Mouse (Mus musculus): Measurements from ENCODE around the gene Arid1a. TPM values are rescaled to one million over a fixed set of nuclear protein-coding genes. Genes with fewer than 3 reads are reported as not detected.

The Arid1a gene
- polyA plus RNA-seq, 1 experiment from 2014 or later: 7.6 TPM

GRCm38 (mm10) chr4:133750184-133750775 is 6.3 kb downstream of the Arid1a start:
- H3K4me2 ChIP-seq (ENCODE audit: low read depth, low read length): peak overlapping the region; percentile 100
- H3K4me3 ChIP-seq (ENCODE audit: low read depth, low read length): peak overlapping the region; percentile 99
- peak overlapping the region; percentile 100; the same call in 1 of the 2 replicates for H3K9ac ChIP-seq (ENCODE audit: low read depth, low read length)
- H3K36me3 ChIP-seq (ENCODE audit: control insufficient read depth, insufficient read depth): peaks cover 9% of the 10 kb centered on the region; the same call in 1 of the 2 replicates
- no peaks in the 10 kb centered on the region for H3K27me3 ChIP-seq (ENCODE audit: control insufficient read depth, insufficient read depth, low read depth, low read length)
- 24% methylated on average over 7 of the region's 7 CpGs for WGBS (ENCODE audit: insufficient replicate concordance)
- peaks cover 49% of the 10 kb centered on the region for H3K4me1 ChIP-seq (ENCODE audit: control insufficient read depth, low read depth, low read length)
- no peak overlapping the region for H3K27ac ChIP-seq (ENCODE audit: low read length)
- H3K9me3 ChIP-seq (replicated peaks; ENCODE audit: control insufficient read depth, low read length): no peaks in the 10 kb centered on the region
- no peak for ATAC-seq (ENCODE audit: low read depth)

GRCm38 (mm10) chr4:133735282-133735681 is 21.3 kb downstream of the Arid1a start:
- Histone ChIP-seq H3K27ac (ENCODE audit: low read length) (no peak overlapping the region), H3K9ac (ENCODE audit: low read depth, low read length) (no peak overlapping the region), H3K4me3 (ENCODE audit: low read depth, low read length) (no peak overlapping the region), H3K9me3 (replicated peaks; ENCODE audit: control insufficient read depth, low read length) (no peaks in the 10 kb centered on the region), H3K4me2 (ENCODE audit: low read depth, low read length) (no peak overlapping the region), H3K4me1 (ENCODE audit: control insufficient read depth, low read depth, low read length) (peaks cover 33% of the 10 kb centered on the region), H3K27me3 (ENCODE audit: control insufficient read depth, insufficient read depth, low read depth, low read length) (no peaks in the 10 kb centered on the region), H3K36me3 (ENCODE audit: control insufficient read depth, insufficient read depth) (peaks cover 9% of the 10 kb centered on the region)
- whole genome bisulfite sequencing (ENCODE audit: insufficient replicate concordance): 83% methylated on average over 3 of the region's 3 CpGs
- no peak for ATAC-seq (ENCODE audit: low read depth)

- Histone ChIP-seq H3K27ac (ENCODE audit: low read length) (peak overlapping the region; percentile 64), H3K36me3 (ENCODE audit: control insufficient read depth, insufficient read depth) (peaks cover 4% of the 10 kb centered on the region; the same call in 1 of the 2 replicates), H3K4me3 (ENCODE audit: low read depth, low read length) (no peak overlapping the region), H3K4me2 (ENCODE audit: low read depth, low read length) (peak overlapping the region; percentile 14; the same call in 1 of the 2 replicates), H3K27me3 (ENCODE audit: control insufficient read depth, insufficient read depth, low read depth, low read length) (no peaks in the 10 kb centered on the region), H3K9me3 (replicated peaks; ENCODE audit: control insufficient read depth, low read length) (no peaks in the 10 kb centered on the region), H3K4me1 (ENCODE audit: control insufficient read depth, low read depth, low read length) (peaks cover 55% of the 10 kb centered on the region), H3K9ac (ENCODE audit: low read depth, low read length) (no peak overlapping the region)
- ATAC-seq (ENCODE audit: low read depth): peak; percentile 19
Observed at GRCm38 (mm10) chr4:133730122-133730521, 26.4 kb downstream of the Arid1a start.

- no peaks in the 10 kb centered on the region for H3K27me3 ChIP-seq (ENCODE audit: control insufficient read depth, insufficient read depth, low read depth, low read length)
- H3K9ac ChIP-seq (ENCODE audit: low read depth, low read length): no peak overlapping the region
- H3K9me3 ChIP-seq (replicated peaks; ENCODE audit: control insufficient read depth, low read length): no peaks in the 10 kb centered on the region
- ATAC-seq (ENCODE audit: low read depth): peak; percentile 82
- peaks cover 4% of the 10 kb centered on the region; the same call in 1 of the 2 replicates for H3K36me3 ChIP-seq (ENCODE audit: control insufficient read depth, insufficient read depth)
- no peak overlapping the region for H3K4me3 ChIP-seq (ENCODE audit: low read depth, low read length)
- H3K4me1 ChIP-seq (ENCODE audit: control insufficient read depth, low read depth, low read length): peaks cover 59% of the 10 kb centered on the region
- H3K27ac ChIP-seq (ENCODE audit: low read length): peak overlapping the region; percentile 64
- H3K4me2 ChIP-seq (ENCODE audit: low read depth, low read length): peak overlapping the region; percentile 14; the same call in 1 of the 2 replicates
- WGBS (ENCODE audit: insufficient replicate concordance): 5% methylated on average over 16 of the region's 16 CpGs
Observed at GRCm38 (mm10) chr4:133729541-133730093, 27.0 kb downstream of the Arid1a start.

- Histone ChIP-seq H3K4me1 (ENCODE audit: control insufficient read depth, low read depth, low read length) (peaks cover 57% of the 10 kb centered on the region), H3K9me3 (replicated peaks; ENCODE audit: control insufficient read depth, low read length) (no peaks in the 10 kb centered on the region), H3K4me2 (ENCODE audit: low read depth, low read length) (no peak overlapping the region), H3K9ac (ENCODE audit: low read depth, low read length) (no peak overlapping the region), H3K4me3 (ENCODE audit: low read depth, low read length) (no peak overlapping the region), H3K27ac (ENCODE audit: low read length) (no peak overlapping the region), H3K27me3 (ENCODE audit: control insufficient read depth, insufficient read depth, low read depth, low read length) (no peaks in the 10 kb centered on the region), H3K36me3 (ENCODE audit: control insufficient read depth, insufficient read depth) (peaks cover 4% of the 10 kb centered on the region; the same call in 1 of the 2 replicates)
- 60% methylated on average over 6 of the region's 6 CpGs for WGBS (ENCODE audit: insufficient replicate concordance)
- ATAC-seq (ENCODE audit: low read depth): no peak
Observed at GRCm38 (mm10) chr4:133729007-133729406, 27.6 kb downstream of the Arid1a start.

GRCm38 (mm10) chr4:133728256-133728655 is 28.3 kb downstream of the Arid1a start:
- H3K4me2 ChIP-seq (ENCODE audit: low read depth, low read length): no peak overlapping the region

GRCm38 (mm10) chr4:133725706-133726105 is 30.9 kb downstream of the Arid1a start:
- Histone ChIP-seq H3K4me3 (ENCODE audit: low read depth, low read length) (no peak overlapping the region), H3K4me1 (ENCODE audit: control insufficient read depth, low read depth, low read length) (peaks cover 31% of the 10 kb centered on the region), H3K27ac (ENCODE audit: low read length) (no peak overlapping the region), H3K4me2 (ENCODE audit: low read depth, low read length) (no peak overlapping the region), H3K27me3 (ENCODE audit: control insufficient read depth, insufficient read depth, low read depth, low read length) (no peaks in the 10 kb centered on the region), H3K36me3 (ENCODE audit: control insufficient read depth, insufficient read depth) (peaks cover 14% of the 10 kb centered on the region), H3K9ac (ENCODE audit: low read depth, low read length) (no peak overlapping the region), H3K9me3 (replicated peaks; ENCODE audit: control insufficient read depth, low read length) (no peaks in the 10 kb centered on the region)
- no peak for ATAC-seq (ENCODE audit: low read depth)
- 78% methylated on average over 2 of the region's 2 CpGs for WGBS (ENCODE audit: insufficient replicate concordance)

More at GRCm38 (mm10) chr4:133728256-133728655, 28.3 kb downstream of the Arid1a start:
- no peaks in the 10 kb centered on the region for H3K9me3 ChIP-seq (replicated peaks; ENCODE audit: control insufficient read depth, low read length)
- no peak overlapping the region for H3K27ac ChIP-seq (ENCODE audit: low read length)
- no peaks in the 10 kb centered on the region for H3K27me3 ChIP-seq (ENCODE audit: control insufficient read depth, insufficient read depth, low read depth, low read length)
- H3K4me3 ChIP-seq (ENCODE audit: low read depth, low read length): no peak overlapping the region
- H3K36me3 ChIP-seq (ENCODE audit: control insufficient read depth, insufficient read depth): peaks cover 1% of the 10 kb centered on the region; the same call in 1 of the 2 replicates
- H3K4me1 ChIP-seq (ENCODE audit: control insufficient read depth, low read depth, low read length): peaks cover 51% of the 10 kb centered on the region
- no peak overlapping the region for H3K9ac ChIP-seq (ENCODE audit: low read depth, low read length)
- ATAC-seq (ENCODE audit: low read depth): no peak
- WGBS (ENCODE audit: insufficient replicate concordance): 45% methylated on average over 9 of the region's 9 CpGs

GRCm38 (mm10) chr4:133719791-133720190 is 36.8 kb downstream of the Arid1a start:
- 79% methylated on average over 3 of the region's 3 CpGs for WGBS (ENCODE audit: insufficient replicate concordance)

GRCm38 (mm10) chr4:133712755-133713154 is 43.8 kb downstream of the Arid1a start:
- Histone ChIP-seq H3K27me3 (ENCODE audit: control insufficient read depth, insufficient read depth, low read depth, low read length) (no peaks in the 10 kb centered on the region), H3K9me3 (replicated peaks; ENCODE audit: control insufficient read depth, low read length) (no peaks in the 10 kb centered on the region), H3K36me3 (ENCODE audit: control insufficient read depth, insufficient read depth) (peaks cover 23% of the 10 kb centered on the region), H3K9ac (ENCODE audit: low read depth, low read length) (no peak overlapping the region), H3K27ac (ENCODE audit: low read length) (no peak overlapping the region), H3K4me3 (ENCODE audit: low read depth, low read length) (no peak overlapping the region), H3K4me1 (ENCODE audit: control insufficient read depth, low read depth, low read length) (peaks cover 11% of the 10 kb centered on the region), H3K4me2 (ENCODE audit: low read depth, low read length) (no peak overlapping the region)
- 65% methylated on average over 5 of the region's 5 CpGs for WGBS (ENCODE audit: insufficient replicate concordance)
- ATAC-seq (ENCODE audit: low read depth): no peak

More at GRCm38 (mm10) chr4:133719791-133720190, 36.8 kb downstream of the Arid1a start:
- no peak for ATAC-seq (ENCODE audit: low read depth)
- Histone ChIP-seq H3K4me1 (ENCODE audit: control insufficient read depth, low read depth, low read length) (0 out of 2 replicates have a peak, but pooled peaks cover 2% of the 10 kb centered on the region), H3K36me3 (ENCODE audit: control insufficient read depth, insufficient read depth) (peaks cover 52% of the 10 kb centered on the region), H3K4me3 (ENCODE audit: low read depth, low read length) (no peak overlapping the region), H3K9ac (ENCODE audit: low read depth, low read length) (no peak overlapping the region), H3K9me3 (replicated peaks; ENCODE audit: control insufficient read depth, low read length) (no peaks in the 10 kb centered on the region), H3K4me2 (ENCODE audit: low read depth, low read length) (no peak overlapping the region), H3K27ac (ENCODE audit: low read length) (no peak overlapping the region), H3K27me3 (ENCODE audit: control insufficient read depth, insufficient read depth, low read depth, low read length) (no peaks in the 10 kb centered on the region)

Data from liver, embryonic 16.5 days (tissue).